Mouse (Mus musculus) lung, adult 2 months (tissue): ENCODE results near the gene Polk.

Source experiments
- CTCF ChIP-seq: fragments of 200-500 bp; IDR thresholded peaks from 2 replicates; pipeline ENCODE4 v1.5.1; 2011; ENCODE audit warnings: mild to moderate bottlenecking, low read length, control low read depth; ENCODE audit not compliant: insufficient read depth
- POLR2A ChIP-seq: fragments of 200-500 bp; IDR thresholded peaks from 2 replicates; pipeline ENCODE4 v1.6.1; 2011; ENCODE audit warnings: low read depth, mild to moderate bottlenecking, control low read depth, low read length, borderline replicate concordance; ENCODE audit errors: extremely low read depth

DNA sequence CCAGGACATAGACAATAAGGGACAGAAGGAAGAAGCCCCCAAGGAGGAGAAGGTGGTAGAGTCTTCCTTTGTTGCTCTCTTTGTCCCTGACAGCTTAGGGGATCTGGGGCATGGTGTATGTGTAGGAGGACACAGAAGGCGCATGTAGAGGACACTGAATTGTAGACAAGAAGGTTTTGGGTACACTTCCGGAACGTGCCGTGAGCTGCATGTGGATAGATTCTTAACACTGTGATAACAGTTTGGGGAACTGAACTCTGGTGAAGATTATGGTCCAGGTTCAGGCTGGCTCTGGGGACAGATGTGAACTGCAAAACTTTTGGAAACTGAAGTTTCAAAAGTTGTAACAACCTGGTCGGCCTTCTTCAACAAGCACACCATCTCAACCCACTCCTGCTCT is 84.8 kb downstream of the Polk start:
- no peak for TF ChIP-seq POLR2A
- no peak for TF ChIP-seq CTCF
